Mouse (Mus musculus): ENCODE measurements at regions not wholly inside any gene's neighbourhood (a gene's known extent, or its start where the extent isn't known, plus 50 kb on each side); places are given as distances from the start of the nearest gene placed in this dataset.

GRCm38 (mm10) chr17:48592457-48592856, 137.8 kb downstream of the Unc5cl start:
- in situ Hi-C loops (cut with MboI, MseI), result no loop called here

- in situ Hi-C loops (cut with MboI, MseI), result no loop called here
Observed at GRCm38 (mm10) chr17:48595418-48595963, 140.8 kb downstream of the Unc5cl start.

- in situ Hi-C loops (cut with MboI, MseI), result no loop called here
Observed at GRCm38 (mm10) chr17:48596406-48596805, 141.7 kb downstream of the Unc5cl start.

DNA sequence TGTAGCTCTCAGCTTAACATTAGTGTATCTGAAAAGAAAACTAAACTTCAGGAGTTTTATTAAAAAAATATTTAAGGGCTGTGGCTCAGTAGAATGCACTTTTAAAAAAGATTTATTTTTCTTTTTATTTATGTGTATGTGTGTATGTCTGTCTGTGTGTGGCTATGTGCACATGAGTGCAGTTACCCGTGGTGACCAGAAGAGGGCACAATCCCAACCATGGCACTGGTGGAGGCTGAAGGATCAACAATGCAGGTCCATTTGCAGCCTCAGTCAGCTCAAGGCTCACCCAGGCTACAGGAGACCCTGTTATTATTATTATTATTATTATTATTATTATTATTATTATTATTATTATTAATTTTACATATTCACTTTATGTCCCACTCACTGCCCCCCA, 142.6 kb downstream of the Unc5cl start:
- in situ Hi-C loops (cut with MboI, MseI), result no loop called here

DNA sequence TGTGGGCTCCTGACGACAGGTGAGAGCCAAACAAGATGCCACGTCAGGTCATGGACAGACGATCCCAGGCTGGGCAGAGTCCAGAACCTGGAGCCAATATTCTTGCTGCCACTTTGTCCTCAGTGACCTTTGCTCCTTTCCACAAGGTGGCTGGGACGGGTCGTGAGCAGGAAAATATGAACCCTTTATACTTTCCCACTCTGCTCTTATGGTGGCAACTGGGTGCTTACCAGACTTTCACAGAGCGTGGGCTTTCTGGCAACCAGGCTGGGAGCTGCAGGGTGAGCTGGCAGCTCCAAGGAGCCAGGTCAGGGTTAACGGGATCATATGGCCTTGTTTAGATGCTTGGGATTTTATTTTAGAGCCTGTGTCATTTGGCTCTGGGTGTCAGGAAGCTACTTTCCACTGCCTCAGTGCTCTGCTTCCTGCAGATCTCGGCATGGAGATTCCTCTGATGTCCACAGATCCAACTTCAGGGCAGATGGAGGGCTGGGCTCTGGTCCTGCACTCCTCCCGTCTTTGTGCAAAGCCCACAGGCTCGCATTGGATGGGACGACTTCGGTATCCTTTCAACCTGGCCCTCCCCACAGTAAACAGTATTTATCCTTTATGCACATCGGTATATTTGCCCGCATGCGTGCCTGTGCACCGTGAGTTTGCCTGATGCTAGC, 143.9 kb downstream of the Unc5cl start:
- in situ Hi-C loops (cut with MboI, MseI), result no loop called here

DNA sequence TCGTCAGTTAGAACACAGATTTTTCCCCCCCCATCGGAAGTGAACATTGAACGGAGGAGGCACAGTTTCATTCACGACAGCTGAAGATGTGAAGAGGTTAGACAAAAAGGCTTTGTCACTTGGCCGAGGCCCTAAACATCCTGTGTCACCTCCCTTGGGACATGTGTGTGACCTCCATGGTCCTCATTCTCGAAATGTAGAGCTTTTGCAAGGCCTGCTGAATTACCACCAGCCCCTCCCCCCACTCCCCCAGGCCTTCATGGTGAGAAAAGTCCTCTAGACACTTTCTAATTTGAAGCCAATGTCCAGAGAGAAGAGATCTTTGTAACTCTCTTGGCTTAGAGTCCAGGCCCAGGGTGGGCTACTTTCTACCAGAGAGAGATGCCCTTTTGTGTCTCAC, 145.5 kb downstream of the Unc5cl start:
- in situ Hi-C loops (cut with MboI, MseI), result no loop called here

DNA sequence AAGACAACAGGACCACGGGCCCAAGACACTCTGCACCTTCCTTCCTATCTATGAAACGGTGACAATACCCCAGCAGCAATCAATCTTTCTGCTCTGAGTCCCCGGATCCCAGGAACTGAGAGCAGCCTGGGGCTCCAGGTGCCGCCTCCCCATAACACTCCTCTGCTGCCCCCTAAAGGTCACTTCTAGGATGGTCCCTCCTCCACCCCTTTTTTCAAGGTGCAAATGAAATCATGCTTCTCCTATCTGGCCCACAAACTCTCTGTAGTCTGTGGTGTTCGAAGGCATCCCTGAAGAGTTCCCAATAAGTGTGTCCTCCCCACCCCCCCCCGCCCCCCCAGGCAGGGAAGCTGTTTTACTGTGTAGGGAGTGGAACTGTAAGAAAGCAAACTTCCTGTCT, 147.9 kb downstream of the Unc5cl start:
- in situ Hi-C loops (cut with MboI, MseI), result no loop called here

GRCm38 (mm10) chr17:48606767-48607166, 152.1 kb downstream of the Unc5cl start:
- in situ Hi-C loops (cut with MboI, MseI), result no loop called here

GRCm38 (mm10) chr17:48608315-48608714, 153.6 kb downstream of the Unc5cl start:
- in situ Hi-C loops (cut with MboI, MseI), result no loop called here

- in situ Hi-C loops (cut with MboI, MseI), result loop anchor here (5.0 kb wide), 1 partner anchor 567 kb away; no protein-coding TSS in a partner anchor
Observed at GRCm38 (mm10) chr17:48610107-48610506, 155.4 kb downstream of the Unc5cl start.

- in situ Hi-C loops (cut with MboI, MseI), result loop anchor here (5.0 kb wide), 1 partner anchor 566 kb away; no protein-coding TSS in a partner anchor
Observed at GRCm38 (mm10) chr17:48610806-48611205, 156.1 kb downstream of the Unc5cl start.

DNA sequence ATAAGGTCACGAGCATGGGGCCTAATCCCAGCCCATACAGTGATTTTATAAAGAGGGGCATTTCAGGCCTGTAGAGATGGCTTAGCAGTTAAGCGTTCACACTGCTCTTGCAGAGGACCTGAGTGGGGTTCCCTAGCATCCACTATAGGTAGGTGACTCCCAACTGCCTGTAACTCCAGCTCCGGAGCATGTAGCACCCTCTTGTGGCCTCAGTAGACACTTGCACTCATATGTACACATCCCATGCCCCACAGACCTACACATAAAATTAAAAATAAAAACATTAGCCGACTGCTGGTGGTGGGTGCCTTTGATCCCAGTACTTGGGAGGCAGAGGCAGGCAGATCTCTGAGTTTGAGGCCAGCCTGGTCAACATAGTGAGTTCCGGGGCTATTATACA, 158.8 kb downstream of the Unc5cl start:
- in situ Hi-C loops (cut with MboI, MseI), result loop anchor here (5.0 kb wide), 1 partner anchor 564 kb away; no protein-coding TSS in a partner anchor

DNA sequence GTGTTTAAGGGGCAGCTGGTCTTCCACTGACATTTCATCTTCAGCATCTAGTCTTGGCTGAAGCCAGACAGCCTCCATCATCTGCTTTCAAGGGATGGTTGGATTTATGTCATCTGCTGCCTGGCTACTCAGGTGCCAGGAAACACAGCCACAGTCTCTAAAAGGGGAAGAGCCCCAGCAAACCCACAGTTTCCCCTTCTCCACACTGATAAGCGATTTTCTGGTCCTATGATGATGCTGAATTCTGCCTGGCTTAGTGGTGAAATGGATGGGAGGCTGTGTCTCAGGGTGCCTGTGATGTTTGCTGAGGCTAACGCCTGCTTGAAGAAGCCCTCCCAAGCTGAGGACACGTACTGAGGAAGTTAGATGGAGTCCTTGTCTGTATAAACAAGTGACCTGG, 160.5 kb downstream of the Unc5cl start:
- in situ Hi-C loops (cut with MboI, MseI), result no loop called here

- in situ Hi-C loops (cut with MboI, MseI), result no loop called here
Observed at GRCm38 (mm10) chr17:48616205-48616604, 161.5 kb downstream of the Unc5cl start.

GRCm38 (mm10) chr17:48620896-48621295, 166.2 kb downstream of the Unc5cl start:
- in situ Hi-C loops (cut with MboI, MseI), result no loop called here

DNA sequence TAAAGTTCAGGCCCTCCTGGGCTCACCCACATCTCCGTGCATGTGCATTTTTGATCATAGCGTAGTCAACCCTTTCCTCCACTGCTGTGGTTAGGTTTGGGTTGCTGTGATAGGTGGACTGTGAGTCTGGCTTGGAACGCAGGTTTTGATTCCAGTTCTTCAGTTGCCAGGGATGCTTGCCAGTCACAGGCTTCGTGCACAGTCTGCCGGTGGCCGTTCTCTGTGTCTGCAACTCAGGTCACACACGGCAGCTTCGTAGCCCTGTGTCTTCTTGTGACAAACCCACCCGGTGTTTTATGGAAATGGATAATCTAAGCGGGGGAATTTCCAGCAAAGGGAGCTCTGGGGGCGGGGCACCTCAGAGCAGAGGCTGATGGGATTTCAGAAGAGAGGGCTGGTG, 167.0 kb downstream of the Unc5cl start:
- in situ Hi-C loops (cut with MboI, MseI), result no loop called here

- in situ Hi-C loops (cut with MboI, MseI), result no loop called here
Observed at GRCm38 (mm10) chr17:48624937-48625336, 170.2 kb downstream of the Unc5cl start.

DNA sequence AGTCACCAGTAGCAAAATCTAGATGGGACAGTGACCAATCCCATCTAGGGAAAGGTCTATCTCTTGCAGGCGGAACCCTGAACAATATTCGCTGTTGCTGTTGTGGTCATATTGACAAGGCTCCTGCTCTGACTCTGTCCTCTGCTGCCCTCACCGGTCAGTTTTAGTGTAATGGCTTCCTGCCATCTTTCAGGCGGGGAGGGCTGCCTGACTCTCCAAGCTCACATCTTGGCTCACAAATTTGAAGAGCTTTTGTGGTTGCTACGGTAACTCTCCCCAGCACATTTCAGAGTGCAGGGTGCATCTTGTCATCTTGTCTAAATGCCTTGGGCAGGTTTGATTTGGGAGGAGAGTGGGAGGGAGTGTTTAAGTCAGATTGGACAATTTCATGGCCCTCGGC, 171.3 kb downstream of the Unc5cl start:
- in situ Hi-C loops (cut with MboI, MseI), result no loop called here

DNA sequence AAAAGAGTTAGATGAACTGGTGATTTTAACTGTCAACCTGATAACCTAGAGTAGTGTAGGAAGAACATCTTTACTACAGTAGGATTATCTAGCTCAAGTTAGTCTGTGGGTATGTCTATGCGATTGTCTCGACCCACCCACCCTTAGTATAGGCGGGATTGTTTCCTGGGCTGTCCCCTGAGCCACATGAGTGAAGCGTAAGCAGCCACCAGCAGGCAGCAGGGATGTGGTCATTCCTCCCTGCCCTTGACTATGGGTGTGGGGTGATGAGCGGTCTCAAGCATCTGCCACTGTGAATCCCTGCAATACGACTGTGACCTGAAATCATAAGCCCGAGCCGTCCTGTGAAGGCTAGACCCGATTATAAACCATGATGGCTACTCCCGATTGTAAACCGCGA, 184.9 kb downstream of the Unc5cl start:
- in situ Hi-C loops (cut with MboI, MseI), result no loop called here

DNA sequence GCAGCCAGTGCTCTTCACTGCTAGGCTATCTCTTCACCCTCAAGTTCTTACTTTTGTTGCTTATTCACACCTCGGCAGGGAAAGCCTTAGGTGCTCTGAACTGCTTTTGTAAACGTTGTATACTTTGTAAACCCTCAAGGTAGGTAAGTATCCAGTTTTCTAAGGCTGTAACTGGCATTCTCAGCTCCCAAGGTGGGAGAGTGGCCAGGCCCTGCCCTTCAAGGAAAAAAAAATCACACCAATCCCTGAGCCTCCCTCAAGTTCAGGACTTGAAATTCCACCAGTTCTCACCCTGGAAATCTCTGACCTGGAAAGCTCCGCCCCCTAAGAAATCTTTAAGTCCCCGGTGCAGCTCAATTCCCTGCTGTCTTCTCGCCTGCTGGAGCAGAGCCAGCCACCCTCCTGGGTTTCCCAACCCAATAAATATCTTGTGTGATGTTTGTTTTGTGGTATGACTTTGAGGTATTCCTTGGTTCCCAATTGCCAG, 188.9 kb downstream of the Unc5cl start:
- in situ Hi-C loops (cut with MboI, MseI), result no loop called here

DNA sequence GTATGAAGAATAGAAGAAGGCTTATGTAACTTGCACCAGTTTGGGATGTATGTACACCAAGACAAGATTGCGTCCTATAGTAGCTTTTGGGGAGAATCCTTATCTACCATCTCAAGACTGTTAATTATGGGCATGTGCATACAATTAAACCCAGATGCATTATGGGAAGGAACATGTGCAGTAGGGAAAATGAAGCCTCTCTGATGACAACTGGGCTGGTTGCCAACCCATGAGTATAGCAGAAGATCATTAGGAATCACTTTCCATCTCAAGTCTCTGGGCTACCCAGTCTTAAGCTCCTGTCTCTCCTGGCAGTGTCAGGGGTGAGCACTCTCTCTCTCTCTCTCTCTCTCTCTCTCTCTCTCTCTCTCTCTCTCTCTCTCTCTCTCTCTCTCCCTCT, 190.4 kb downstream of the Unc5cl start:
- in situ Hi-C loops (cut with MboI, MseI), result no loop called here

DNA sequence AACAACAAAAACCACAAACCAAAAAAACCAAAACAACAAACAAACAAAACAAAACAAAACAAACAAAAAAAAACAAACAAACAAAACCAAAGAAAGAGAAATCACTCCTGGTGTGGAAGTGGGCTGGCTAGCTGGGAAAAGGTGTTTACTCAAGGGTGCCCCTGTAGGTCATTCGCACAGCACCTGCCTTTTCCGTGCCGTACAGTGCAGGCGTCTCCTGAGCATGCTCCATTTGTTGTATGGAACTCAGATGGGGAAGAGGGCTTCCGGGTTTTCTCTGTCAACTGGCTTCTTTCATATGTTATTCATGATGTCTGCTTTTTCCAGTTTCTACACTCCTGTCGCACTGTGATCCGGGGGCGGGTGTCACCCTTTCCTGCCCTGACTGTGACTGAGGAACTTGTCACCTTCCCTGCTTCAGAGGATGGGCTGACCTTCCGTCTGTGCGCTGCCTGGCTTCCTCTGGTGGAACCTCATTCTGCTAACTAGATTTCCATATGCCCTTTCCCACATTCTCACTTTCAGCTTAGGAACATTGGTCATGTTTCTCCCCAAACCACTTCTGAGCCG, 192.0 kb downstream of the Unc5cl start:
- in situ Hi-C loops (cut with MboI, MseI), result no loop called here

- in situ Hi-C loops (cut with MboI, MseI), result no loop called here
Observed at GRCm38 (mm10) chr17:48647431-48647830, 192.7 kb downstream of the Unc5cl start.

Measured in T-helper 1 cell (primary cell).